Mouse (Mus musculus): ENCODE results near the gene Olfr1509. TPM values are rescaled to one million over a fixed set of nuclear protein-coding genes. Genes with fewer than 3 reads are reported as not detected.
"Not testable (repeated sequence)": the region's sequence is repeated elsewhere in the genome, so short reads cannot be mapped to it uniquely, and the experiment has no call there.

The Olfr1509 gene
- not detected in 2 replicates for polyA plus RNA-seq (2012; rRNA removed)

- no peak for DNase-seq (ENCODE audit: low read depth, low spot score)
Measured at GRCm38 (mm10) chr14:52442690-52443089, at the start of gene Olfr1509. TSS of gene Olfr1509 (plus strand) at chr14:52442990.

GRCm38 (mm10) chr14:52397279-52397678 lies 45.5 kb upstream of the Olfr1509 start, which contains the start of gene Olfr1511:
TSS of gene Olfr1511 (minus strand) at chr14:52397379.
- WGBS, result 70% methylated on average over 4 of the region's 4 CpGs
- no peak for DNase-seq (ENCODE audit: low read depth, low spot score)

DNA sequence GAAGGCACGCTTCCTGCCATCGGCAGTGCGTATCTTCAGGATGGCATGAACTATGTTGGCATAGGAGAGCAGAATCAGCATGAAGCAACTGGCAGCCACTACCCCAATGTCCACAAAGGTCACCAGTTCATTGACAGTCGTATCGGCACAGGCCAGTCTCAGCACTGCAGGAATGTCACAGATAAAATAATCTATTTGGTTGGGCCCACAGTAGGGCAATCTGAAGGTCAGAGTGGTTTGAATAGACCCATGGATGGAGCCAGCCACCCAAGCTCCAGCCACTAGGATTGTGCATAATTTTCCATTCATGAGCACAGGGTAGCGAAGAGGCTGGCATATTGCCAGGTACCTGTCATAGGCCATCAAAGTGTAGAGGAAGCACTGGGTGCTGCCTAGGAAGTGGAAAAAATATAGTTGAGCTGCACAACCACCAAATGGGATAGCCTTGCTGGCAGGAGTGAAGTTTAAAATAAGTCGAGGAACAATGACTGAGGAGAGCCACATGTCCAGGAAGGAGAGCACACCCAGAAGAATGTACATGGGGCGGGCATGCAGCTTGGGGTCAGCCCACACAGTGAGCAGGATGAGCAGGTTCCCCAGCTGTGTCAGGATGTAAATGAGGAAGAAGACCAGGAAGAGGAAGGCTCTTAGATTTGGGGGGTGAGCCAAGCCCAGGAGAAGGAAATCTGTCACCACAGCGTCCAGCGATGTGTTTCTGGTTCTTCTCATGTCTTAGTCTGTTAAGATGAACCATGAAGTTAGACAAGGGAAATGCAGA lies 32.5 kb upstream of the Olfr1509 start:
- WGBS, result 71% methylated on average over 7 of the region's 10 CpGs
- DNase-seq (ENCODE audit: low read depth, low spot score), result not testable (repeated sequence)

DNA sequence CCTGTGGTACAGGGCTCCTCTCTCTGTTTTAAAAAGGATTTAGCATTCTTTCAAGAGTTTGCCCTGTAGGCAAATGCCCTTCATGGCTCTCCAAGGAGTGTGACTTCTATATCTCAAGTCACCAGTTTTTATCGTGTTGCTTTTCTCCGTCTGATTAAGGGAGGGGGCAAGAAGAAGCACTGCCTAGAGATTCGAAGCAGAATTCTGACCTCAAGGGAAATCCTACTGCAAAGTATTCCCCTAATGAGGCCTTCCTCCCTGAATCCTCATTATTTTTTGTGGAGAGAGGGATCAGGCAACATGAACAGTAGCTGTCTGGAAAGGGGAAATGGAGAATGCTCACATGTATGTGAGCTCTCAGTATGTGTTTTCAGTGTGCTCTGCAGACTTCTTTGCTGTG lies 28.5 kb upstream of the Olfr1509 start, which contains the start of gene Olfr1510:
Olfr1510 (minus strand) TSS at position 101 of the 400 bp plus-strand sequence.
- DNase-seq (ENCODE audit: low read depth, low spot score), result no peak
- WGBS, result 78% methylated on average over 3 of the region's 3 CpGs

DNA sequence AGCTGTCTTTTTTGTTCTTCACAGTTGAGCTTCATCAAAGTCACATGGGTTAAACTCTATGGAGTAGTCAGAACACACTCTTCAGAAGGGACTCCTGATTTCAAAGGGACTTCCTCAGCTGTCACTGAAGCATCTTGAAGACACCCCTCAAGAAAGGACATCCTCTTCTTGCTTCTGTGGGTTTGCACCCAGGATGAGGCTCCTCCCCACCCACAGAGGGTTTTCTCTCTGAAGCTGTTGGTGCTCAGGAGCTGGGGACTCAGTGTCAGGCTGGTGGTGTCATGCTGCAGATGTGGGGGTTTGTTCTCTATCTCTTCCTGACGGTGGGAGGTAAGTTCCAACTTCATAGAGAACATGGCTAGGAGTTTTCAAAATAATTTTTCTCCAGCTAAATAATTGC lies 15.1 kb upstream of the Olfr1509 start:
- no peak for DNase-seq (ENCODE audit: low read depth, low spot score)
- WGBS, result 90% methylated on average over 1 of the region's 1 CpGs

DNA sequence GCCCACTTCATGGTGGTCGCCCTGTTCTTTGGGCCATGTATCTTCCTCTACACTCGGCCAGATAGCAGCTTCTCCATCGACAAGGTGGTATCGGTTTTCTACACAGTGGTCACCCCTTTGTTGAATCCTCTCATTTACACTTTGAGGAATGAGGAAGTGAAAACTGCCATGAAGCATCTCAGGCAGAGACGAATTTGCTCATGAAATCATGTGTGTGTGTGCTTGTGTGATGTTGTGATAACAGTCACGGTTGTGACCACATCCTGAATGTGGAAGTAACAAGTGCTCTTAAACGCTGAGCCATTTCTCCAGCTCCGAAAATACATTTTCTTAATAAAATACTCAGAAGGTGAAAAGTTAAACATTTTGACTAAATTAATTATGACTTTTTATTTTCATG lies 8.3 kb downstream of the Olfr1509 start:
- DNase-seq (ENCODE audit: low read depth, low spot score), result no peak
- WGBS, result 81% methylated on average over 8 of the region's 8 CpGs

- no peak for DNase-seq (ENCODE audit: low read depth, low spot score)
Measured at GRCm38 (mm10) chr14:52461928-52462327, 19.1 kb downstream of the Olfr1509 start.

- DNase-seq (ENCODE audit: low read depth, low spot score), result no peak
- 46% methylated on average over 1 of the region's 1 CpGs for WGBS
Measured at GRCm38 (mm10) chr14:52465738-52466137, 22.9 kb downstream of the Olfr1509 start.

DNA sequence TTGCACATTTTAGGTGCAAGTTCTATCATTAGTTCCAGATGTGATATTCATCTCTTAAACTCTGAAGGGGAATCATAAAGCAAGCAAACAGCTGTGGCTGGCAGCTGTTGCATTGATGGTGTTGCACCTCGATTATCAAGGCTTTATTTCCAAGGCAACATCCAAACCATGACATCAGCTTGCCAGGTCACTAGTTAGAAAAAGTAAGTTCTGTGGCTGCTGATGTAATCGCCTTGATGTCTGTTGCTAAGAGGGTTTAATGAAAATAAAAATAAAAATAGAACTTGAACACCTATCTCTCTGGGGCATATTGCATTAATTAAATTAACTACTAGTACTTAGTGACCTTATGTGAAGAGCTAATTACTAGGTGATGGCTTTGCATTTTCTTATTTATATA lies 24.6 kb downstream of the Olfr1509 start, which contains the start of gene Olfr1508:
Olfr1508 (minus strand) TSS at position 101 of the 400 bp plus-strand sequence.
- WGBS, result 46% methylated on average over 2 of the region's 2 CpGs

DNA sequence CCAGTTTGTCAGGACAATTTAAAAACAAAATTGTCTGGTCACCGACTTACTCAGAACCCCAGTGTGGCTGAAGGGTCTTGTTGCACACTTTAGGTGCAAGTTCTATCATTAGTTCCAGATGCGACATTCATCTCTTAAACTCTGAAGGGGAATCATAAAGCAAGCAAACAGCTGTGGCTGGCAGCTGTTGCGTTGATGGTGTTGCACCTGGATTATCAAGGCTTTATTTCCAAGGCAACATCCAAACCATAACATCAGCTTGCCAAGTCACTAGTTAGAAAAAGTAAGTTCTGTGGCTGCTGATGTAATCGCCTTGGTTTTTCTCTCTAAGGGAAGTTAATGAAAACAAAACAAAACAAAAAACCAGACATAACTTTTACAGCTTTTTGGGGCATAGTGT lies 52.7 kb downstream of the Olfr1509 start, which contains the start of gene Olfr1507:
Olfr1507 (minus strand) TSS at position 234 of the 400 bp plus-strand sequence.
- WGBS, result 76% methylated on average over 4 of the region's 4 CpGs
- DNase-seq (ENCODE audit: low read depth, low spot score), result no peak

More for the DNA sequence above, 24.6 kb downstream of the Olfr1509 start, which contains the start of gene Olfr1508:
- DNase-seq (ENCODE audit: low read depth, low spot score), result no peak

Other genes with a start within 250 kb of the Olfr1509 start
- gene Supt16, start 245.6 kb upstream of the Olfr1509 start, polyA plus RNA-seq (2012; rRNA removed), result 10.9 and 11.5 TPM in 2 replicates
- gene Chd8, start 185.2 kb upstream of the Olfr1509 start, polyA plus RNA-seq (2012; rRNA removed), result 20.0 and 23.9 TPM in 2 replicates
- gene Tox4, start 163.8 kb upstream of the Olfr1509 start, polyA plus RNA-seq (2012; rRNA removed), result 21.6 and 28.6 TPM in 2 replicates
- gene Rab2b, start 163.4 kb upstream of the Olfr1509 start, polyA plus RNA-seq (2012; rRNA removed), result 3.6 and 4.8 TPM in 2 replicates
- gene Mettl3, start 137.9 kb upstream of the Olfr1509 start, polyA plus RNA-seq (2012; rRNA removed), result 14.1 and 14.4 TPM in 2 replicates
- 1.0 and 1.7 TPM in 2 replicates for gene Sall2, start 114.2 kb upstream of the Olfr1509 start, polyA plus RNA-seq (2012; rRNA removed)
- not detected in 2 replicates for gene Olfr1513, start 86.6 kb upstream of the Olfr1509 start, polyA plus RNA-seq (2012; rRNA removed)
- not detected in 2 replicates for gene Olfr1512, start 63.8 kb upstream of the Olfr1509 start, polyA plus RNA-seq (2012; rRNA removed)
- not detected in 2 replicates for gene Olfr1511, start 45.6 kb upstream of the Olfr1509 start, polyA plus RNA-seq (2012; rRNA removed)
- not detected in 2 replicates for gene Olfr1510, start 28.6 kb upstream of the Olfr1509 start, polyA plus RNA-seq (2012; rRNA removed)
- gene Olfr1508, start 24.5 kb downstream of the Olfr1509 start, polyA plus RNA-seq (2012; rRNA removed), result not detected in 2 replicates
- not detected in 2 replicates for gene Olfr1507, start 52.8 kb downstream of the Olfr1509 start, polyA plus RNA-seq (2012; rRNA removed)